Mouse (Mus musculus) hindlimb bud, embryonic 11.5 days (tissue): ENCODE measurements around the gene Cenpb.

Experiments
- DNase-seq: peaks from one replicate; pipeline ENCODE4 v3.0.0-alpha.2; 2012; ENCODE audit warnings: low read depth, low spot score; ENCODE audit errors: extremely low spot score

The Cenpb gene

GRCm38 (mm10) chr2:131167984-131168383 lies 11.9 kb downstream of the Cenpb start:
- DNase-seq: no peak

GRCm38 (mm10) chr2:131166172-131166571 lies 13.7 kb downstream of the Cenpb start:
- no peak for DNase-seq

- no peak for DNase-seq
These were observed 15.9 kb downstream of the Cenpb start for GRCm38 (mm10) chr2:131163924-131164323.

GRCm38 (mm10) chr2:131160671-131161111 lies 19.2 kb downstream of the Cenpb start:
- DNase-seq: no peak

- peak; percentile 97 for DNase-seq
These were observed 19.8 kb downstream of the Cenpb start, which contains the start of gene 1700037H04Rik for GRCm38 (mm10) chr2:131159938-131160581. TSS of gene 1700037H04Rik (minus strand) at chr2:131160081.

GRCm38 (mm10) chr2:131159491-131159910 lies 20.4 kb downstream of the Cenpb start:
- no peak for DNase-seq

- DNase-seq: no peak
These were observed 22.9 kb downstream of the Cenpb start for GRCm38 (mm10) chr2:131156987-131157386.

GRCm38 (mm10) chr2:131154036-131154435 lies 25.8 kb downstream of the Cenpb start:
- DNase-seq: no peak

- no peak for DNase-seq
These were observed 27.6 kb downstream of the Cenpb start for GRCm38 (mm10) chr2:131152166-131152730.

GRCm38 (mm10) chr2:131149254-131149578 lies 30.7 kb downstream of the Cenpb start:
- DNase-seq: no peak

GRCm38 (mm10) chr2:131148353-131149253 lies 31.3 kb downstream of the Cenpb start:
- DNase-seq: no peak

- no peak for DNase-seq
These were observed 32.9 kb downstream of the Cenpb start for GRCm38 (mm10) chr2:131147043-131147365.

GRCm38 (mm10) chr2:131146193-131147042 lies 33.4 kb downstream of the Cenpb start:
- no peak for DNase-seq

- no peak for DNase-seq
These were observed 34.3 kb downstream of the Cenpb start for GRCm38 (mm10) chr2:131145536-131145935.

- DNase-seq: no peak
These were observed 34.7 kb downstream of the Cenpb start for GRCm38 (mm10) chr2:131145121-131145520.

GRCm38 (mm10) chr2:131143007-131143780 lies 36.7 kb downstream of the Cenpb start:
- no peak for DNase-seq

- no peak for DNase-seq
These were observed 37.3 kb downstream of the Cenpb start for GRCm38 (mm10) chr2:131142592-131142991.

GRCm38 (mm10) chr2:131141336-131141986 lies 38.4 kb downstream of the Cenpb start:
- DNase-seq: no peak

GRCm38 (mm10) chr2:131140533-131140905 lies 39.3 kb downstream of the Cenpb start:
- DNase-seq: no peak
